Mouse (Mus musculus) ES-E14 (cell line): ENCODE data around the gene Naa38.

ENCODE experiments used
- MAFK ChIP-seq: IDR thresholded peaks from 2 replicates; pipeline ENCODE4 v1.6.1; 2014; ENCODE audit warnings: mild to moderate bottlenecking, low read depth, low read length, inconsistent platforms; ENCODE audit not compliant: insufficient read depth
- ZNF384 ChIP-seq: IDR thresholded peaks from 2 replicates; pipeline ENCODE4 v1.6.1; 2012; ENCODE audit warnings: low read depth, low read length, inconsistent platforms

DNA sequence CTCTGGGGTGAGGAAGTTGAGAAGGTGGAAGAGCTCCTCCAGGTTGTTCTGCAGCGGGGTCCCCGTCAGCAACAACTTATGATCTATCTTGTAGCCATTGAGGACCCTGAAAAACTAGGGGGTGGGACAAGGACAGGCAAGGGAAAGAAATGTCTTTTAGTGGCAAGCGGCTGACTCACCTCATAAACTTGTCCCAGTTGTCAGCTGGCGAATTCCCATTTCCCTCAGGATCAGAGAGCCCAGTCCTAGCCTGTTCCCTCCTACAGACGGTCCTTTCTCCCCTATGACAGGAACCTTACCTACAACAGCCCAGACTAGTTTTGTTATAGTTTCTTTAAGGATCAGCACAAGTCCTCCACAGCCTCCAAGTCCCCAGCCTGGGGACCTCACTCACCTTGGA lies 38.7 kb upstream of the Naa38 start:
- TF ChIP-seq MAFK (no peak), ZNF384 (no peak)
